Mouse (Mus musculus): ENCODE data around the gene Rgp1. TPM values are rescaled to one million over a fixed set of nuclear protein-coding genes. Genes with fewer than 3 reads are reported as not detected.
"Not testable (repeated sequence)": the region's sequence is repeated elsewhere in the genome, so short reads cannot be mapped to it uniquely, and the experiment has no call there.

The Rgp1 gene
- total RNA-seq, 2 experiments from 2014 or later: 44.8 to 50.1 TPM

DNA sequence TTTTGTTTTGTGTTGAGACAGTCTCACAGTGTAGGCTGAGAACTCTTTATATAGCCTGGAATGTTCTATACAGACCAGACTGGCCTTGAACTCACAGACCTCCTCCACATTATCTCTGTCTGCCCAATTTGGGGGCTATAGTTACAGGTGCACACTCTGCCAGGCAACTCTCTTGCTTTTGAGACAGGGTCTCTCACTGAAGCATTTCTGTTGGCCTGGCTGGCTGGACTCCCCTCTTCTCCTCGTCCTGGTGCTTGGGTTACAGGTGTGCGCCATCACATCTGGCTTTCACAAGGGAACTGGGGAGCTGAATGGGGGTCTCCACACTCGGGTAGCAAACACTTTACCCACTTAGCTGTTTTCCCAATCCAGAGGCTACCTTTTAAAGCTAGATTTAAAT is 13.4 kb downstream of the Rgp1 start:
- no peak for DNase-seq (ENCODE audit: low spot score in 2 of 2)

DNA sequence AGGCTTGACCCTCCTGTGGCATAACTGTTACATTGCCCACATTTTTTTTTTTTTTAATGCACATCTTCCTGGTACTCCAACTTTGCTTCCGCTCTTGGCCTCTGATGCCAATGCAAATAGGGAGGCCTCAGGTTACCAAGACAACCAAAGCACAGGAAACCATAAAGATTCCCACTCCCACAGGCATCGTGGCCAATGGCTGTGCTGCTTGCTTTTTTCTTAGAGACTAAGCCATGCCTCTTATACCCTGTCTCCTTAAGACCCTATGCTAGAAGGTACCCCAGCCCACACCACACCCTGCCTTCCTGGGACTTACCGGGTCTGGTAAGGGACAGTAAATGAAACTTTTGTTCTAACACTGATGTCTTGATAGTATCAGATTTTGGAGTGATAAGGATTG is 14.9 kb downstream of the Rgp1 start:
- DNase-seq (ENCODE audit: low spot score in 2 of 2): no peak

DNA sequence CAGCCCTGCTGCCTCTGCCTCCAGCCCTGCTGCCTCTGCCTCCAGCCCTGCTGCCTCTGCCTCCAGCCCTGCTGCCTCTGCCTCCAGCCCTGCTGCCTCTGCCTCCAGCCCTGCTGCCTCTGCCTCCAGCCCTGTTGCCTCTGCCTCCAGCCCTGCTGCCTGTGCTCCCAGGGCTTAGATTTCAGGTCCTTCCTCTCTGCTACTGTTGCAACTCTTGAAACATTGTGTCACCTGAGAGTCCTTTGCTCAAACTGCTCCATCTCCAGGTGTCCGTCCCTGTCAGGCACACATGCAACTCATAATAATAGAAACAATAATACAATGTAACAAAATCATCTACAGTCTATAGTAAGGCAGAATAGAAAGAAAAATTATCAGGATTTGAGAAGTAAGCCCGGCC is 18.1 kb downstream of the Rgp1 start:
- DNase-seq (ENCODE audit: low spot score in 2 of 2): not testable (repeated sequence)

DNA sequence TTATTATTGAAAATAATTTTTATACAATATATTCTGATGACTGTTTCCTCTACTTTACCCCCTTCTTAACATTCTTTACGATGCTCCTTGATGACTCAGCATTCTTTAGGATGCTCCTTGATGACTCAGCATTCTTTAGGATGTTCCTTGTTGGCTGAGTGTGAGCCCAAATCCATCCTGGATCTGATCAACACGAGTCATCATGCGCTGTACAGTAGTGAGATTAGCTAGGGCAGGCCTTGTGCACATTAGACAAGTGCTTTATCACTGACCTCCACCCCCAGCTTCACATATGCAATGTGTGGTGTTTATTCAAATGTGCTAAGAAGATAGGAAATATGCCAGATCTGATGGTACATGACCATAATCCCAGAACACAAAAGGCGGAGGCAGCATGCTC is 19.7 kb downstream of the Rgp1 start:
- no peak for DNase-seq (ENCODE audit: low spot score in 2 of 2)

DNA sequence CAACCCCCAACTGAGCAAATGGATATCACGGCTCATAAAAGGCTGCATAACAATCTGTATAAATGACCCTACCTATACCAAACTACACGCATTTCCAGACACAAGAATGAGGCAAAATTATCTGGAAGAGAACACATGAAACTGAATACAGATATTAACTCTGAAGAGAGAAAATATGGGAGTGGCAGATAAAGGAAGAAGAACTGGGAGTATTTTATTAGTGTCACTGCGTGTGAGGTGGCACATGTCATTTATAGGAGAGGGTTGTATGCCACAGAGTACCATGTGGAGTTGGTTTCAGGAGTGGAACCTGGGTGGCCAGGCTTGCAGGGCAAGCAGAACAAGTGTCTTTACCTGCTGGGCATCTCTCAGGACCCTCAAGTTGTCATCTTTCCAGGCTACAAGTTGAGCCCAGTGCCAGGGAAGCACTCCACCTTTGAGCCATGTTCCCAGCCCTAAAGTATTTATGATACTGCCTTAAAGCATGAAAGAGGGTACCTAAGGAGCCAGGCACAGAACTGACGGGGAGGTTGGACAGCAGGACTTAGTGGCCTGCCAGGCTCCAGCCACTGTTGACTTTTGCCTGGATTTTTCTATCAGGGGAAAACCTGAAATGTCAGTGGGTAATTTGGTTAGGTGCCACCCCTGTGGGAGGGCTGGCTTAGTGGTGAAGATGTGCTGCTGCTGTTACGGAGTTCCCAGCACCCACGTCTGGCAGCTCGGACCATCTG is 20.3 kb downstream of the Rgp1 start:
- no peak for DNase-seq (ENCODE audit: low spot score in 2 of 2)

DNA sequence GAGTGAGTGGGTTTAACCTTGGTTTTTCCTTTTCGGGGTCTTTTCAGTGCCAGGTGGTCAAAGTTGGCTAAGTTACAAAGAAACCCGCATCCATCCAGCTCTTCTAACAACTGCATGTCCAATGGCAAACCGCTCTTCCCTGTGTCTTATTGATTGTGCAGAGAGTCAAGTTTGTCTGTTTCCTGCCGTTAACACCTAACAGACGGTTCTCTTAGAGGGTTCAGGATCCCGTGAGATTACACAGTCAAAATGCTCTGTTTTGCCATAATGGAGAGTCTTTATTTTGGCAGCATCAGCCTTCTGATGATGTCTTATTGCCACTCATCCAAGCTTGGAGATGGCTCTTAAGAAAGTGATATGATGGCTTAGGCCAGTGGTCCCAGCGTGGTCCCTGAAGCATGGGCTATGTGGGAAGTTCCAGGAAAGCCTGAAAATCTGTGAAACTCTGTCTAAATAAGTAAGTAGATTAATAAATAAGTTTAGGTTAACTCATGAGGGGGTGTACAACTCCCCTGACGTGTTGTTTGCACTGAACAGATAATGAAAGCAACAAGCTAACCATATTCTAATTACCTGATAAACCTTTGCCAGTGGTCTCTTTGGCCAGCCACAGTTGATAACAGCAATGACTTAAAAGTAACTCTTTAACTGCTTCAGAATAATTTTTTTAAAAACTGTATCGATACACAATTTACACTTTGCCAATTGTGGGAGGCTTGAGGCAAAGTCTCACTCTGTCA is 21.9 kb downstream of the Rgp1 start:
- DNase-seq (ENCODE audit: low spot score in 2 of 2): no peak

DNA sequence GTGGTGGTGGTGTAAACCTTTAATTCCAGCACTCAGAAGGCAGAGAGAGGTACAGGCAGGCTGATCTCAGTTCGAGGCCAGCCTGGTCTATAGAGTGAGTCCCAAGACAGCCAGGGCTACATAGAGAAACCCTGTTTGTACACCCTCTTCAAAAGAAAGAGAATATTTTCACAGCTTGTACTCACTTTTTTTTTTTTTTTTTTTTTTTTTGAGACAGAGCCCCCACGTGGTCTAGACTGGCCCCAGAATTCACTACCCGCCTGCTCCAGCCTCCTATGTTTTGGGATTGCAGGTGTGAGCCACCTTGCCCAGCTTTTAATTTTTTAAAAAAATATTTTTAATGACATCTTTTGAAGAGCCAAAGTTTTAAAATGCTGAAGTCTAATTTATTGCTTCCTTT is 25.6 kb downstream of the Rgp1 start:
- no peak for DNase-seq (ENCODE audit: low spot score in 2 of 2)

DNA sequence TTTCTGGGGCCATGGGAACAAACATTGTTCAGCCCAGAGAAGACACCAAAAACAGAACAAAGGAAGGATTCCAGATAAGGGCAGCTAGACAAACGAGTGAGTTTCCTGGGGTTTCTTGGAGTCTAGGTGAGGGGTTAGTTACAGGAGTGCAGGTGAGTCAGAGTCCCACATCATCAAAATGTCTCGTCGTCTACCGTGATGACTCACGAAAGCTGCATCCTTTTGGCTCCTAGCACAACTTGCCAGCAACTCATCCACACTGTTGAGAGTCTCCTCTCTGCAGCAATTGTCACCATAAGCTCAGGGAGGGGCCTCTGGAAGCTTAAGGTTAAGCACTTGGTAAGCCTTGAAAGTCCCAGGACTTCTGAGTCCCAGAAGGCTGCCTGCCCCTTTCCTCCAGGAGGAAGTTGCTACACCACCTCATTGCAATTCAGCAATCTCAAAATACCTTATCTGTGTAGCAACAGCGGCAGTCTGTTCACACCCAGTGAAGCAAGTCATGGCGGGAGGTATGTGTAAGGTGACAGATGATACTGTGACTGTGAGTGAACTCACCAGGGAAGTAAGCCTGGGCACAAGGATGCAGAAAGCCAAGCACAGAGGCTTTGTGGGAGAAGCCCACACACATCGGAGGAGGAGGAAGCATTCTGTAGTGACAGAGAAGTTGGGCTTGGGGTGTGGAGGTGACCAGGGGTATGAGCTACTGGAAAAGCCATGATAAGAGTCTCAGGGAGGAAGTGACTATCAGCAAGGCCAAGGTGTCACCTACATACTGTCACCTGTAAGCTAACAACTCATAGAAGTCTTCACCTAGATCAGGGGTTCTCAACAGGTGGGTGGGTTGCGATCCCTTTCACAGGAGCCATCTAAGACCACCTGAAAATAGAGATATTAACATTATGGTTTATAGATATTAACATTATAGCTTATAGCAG is 26.5 kb downstream of the Rgp1 start:
- DNase-seq (ENCODE audit: low spot score in 2 of 2): no peak

DNA sequence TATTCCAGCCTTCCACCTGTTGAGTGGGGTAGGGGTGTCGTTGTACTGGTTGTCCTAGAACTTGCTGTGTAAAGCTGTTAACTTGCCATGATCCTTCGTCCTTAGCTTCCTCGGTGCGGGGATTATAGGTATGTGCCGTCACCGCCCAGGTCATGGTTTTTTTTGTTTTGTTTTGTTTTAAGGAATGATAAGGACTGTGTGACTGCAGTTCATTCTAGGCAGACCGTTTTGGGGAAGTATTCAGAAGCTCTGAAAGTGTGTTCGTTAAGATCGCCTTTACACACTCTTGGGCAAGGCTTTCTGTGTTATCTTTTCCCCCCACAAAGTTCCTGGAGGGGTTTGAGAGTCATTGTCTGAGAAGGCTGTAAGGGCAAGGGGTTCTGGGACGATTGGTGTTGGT is 34.0 kb downstream of the Rgp1 start:
- DNase-seq (ENCODE audit: low spot score in 2 of 2): no peak

DNA sequence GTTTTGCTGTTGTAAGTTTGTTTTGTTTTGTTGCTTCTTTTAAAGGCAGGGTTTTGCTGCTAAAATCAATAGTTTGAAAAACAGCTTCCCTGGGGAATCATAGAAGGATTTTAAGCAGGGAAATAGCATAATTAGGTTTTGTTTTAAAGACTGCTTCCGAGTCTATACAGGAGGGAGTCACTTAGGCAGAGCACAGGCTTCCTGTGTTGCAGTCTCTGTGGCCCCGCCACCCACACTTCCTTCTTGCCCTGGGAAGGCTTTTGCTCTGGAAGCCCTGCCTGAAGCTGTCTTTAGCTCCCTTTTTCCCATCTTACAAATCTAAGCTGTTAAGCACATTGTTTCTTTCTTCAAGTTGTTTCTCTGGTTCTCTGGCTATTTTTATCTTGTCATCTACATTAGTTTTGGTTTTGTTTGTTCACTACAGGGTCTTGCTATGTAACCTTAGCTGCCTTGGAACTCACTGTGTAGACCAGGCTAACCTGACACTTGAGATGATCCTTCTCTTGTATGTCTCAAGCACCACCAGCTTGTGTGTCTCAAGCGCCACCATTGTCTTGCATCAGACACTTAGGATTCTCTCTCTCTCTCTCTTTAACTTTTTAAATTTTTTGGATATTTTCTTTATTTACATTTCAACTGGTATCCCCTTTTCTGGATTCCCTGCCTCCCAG is 34.7 kb downstream of the Rgp1 start:
- DNase-seq (ENCODE audit: low spot score in 2 of 2): no peak

DNA sequence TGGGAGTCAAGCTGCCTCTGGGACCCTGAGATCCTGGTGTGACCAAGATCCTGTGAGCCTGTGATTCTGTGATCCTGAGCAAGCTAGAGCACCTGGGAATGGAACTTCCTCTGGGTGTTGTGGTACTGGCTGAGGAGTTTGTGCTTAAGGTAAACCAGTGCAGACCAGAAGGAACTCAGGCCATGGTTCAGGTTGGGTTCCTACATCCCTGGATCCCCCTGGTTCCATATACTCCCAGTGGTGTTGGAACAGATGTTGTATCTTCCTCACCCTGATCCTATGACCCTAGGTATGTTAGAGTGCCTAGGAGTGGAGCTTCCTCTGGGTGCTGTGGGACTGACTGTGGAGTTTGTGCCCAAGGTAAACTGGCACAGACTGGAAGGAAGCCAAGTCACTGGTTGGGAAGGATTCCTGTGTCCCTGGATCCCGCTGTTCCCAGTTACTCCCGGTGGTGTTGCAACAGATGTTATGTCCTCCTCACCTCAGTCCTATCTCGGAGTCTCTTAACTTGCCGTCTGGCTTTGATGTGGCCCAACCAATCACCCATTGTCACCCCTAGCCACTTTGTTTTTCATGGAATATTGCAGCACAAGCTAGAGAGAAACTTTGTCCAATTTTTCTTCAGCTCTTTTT is 41.7 kb downstream of the Rgp1 start:
- no peak for DNase-seq (ENCODE audit: low spot score in 2 of 2)

DNA sequence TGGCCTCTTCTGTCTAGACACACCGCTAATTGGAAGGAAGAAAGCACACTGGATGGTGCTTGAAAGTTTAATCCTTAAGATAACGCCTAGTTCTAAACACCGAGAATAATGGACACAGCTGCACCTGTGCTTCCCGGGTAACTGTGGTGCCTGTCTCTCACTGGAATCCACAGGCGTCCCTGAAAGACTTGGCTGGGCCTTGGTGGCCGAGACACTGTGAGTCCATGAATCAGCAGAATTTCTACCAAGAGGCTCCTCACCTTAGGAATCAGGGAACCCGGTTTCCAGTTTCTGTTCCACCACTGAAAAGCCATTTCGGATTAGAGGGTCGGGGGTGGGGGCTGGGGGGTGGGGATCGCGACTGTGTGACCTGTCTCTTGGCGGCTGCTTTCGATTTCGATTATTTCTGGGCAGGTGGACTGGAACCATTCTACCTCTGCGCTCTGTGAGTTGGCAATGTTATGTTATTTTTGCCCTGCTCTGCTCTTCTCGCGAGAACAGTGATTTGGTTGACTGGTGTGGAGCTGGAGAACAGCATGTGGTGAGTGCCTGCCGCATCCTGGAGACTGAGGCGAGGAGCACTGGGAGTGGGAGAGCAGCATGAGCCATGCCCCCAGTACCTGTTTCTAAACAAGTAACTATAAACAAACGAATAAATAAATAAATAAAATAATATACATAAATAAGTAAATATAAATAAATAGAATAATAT is 50.7 kb downstream of the Rgp1 start:
- DNase-seq (ENCODE audit: low spot score in 2 of 2): no peak

DNA sequence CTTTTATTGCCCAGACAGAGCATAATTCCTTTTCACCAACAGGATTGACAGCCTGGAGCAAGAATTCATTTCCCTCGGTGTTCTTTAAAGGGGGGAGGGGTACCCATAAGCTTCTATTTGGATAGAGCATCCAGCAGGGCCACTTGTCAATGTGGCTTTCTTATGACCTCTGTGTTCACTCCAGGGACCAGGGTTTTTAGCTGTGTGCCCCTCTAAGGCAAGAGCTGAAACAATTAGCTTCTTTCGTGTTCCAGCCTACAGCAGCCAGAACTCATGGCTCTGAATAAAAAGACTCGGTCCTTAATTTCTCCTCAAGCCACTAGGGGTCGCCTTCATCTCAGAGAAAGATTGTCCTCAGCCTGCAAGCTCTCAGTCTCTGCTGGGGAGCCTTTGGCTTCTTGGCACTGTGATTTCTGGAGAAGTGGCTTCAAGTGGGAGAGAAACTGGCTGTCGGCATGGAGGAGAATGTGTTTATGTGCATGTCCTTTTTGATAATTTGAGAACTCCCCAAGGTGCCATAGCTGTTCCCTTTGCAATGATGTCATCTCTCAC is 51.6 kb downstream of the Rgp1 start:
- peak; percentile 86 to 87 for DNase-seq (ENCODE audit: low spot score in 2 of 2)

DNA sequence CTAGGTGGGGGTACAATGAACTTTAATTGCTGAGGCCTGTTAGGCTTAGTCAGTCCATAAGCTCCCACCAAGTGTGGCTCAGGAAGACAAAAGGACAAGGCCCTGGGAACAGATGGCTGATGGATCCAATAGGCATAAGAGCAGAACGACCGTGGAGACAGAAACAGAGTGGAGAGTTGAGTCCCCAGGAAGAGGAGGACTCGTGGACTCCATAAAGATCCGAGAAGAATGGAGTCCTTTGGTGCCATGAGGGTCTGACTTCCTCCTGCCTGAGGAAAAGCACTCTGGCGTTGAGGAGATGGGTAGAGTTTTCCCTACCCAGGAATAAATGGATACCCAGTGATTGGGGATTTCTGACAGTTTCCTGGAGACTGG is 52.1 kb downstream of the Rgp1 start:
- DNase-seq (ENCODE audit: low spot score in 2 of 2): no peak

DNA sequence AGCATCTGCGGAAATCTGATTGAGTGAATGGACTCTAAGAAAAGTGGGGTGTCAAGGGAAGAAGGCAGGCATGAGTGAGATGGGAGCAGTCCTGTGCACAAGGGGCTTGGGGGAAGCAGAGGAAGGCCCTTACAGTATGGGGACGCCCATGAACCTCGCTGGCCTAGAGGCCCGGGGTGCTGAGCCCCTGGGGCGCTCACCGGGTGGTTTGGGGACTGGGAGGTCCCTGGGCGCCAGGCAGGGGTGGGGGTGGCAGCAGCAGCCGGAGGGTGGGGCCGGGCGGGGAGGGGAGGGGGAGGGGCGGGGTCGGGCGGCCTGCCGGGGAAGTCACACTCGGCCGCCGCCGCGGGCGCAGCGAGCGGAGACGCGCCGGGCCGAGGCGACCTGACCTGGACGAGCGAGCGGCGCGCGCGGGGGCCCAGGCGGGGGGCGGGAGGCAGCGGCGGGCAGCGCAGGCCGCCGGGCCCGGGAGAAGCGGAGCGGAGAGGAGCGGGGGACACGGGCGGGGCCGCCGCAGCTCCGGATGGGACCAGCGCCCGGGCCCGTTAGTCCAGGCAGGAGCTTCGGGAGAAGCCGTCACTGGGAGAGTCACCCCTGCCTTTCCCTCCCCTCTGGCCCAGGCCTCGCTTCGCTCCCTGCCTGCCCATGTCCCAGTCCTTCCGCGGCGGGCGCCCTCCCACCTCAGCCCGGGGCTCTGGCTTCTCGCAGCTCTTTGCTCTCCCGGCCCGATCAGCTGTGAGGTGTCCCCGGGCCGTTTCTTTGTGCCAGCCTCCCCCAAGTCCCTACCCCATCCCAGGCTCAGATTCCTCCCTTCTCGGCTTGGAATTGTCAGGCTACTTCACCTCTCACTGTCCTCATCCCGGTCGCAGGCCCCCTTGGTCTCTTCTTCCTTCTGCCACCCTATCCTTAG is 52.8 kb downstream of the Rgp1 start, which contains the start of gene Npr2:
Gene Npr2, plus strand, starts transcription at position 890 of the 910 bp plus-strand sequence.
- DNase-seq (ENCODE audit: low spot score in 2 of 2): peak; percentile 31 to 36

DNA sequence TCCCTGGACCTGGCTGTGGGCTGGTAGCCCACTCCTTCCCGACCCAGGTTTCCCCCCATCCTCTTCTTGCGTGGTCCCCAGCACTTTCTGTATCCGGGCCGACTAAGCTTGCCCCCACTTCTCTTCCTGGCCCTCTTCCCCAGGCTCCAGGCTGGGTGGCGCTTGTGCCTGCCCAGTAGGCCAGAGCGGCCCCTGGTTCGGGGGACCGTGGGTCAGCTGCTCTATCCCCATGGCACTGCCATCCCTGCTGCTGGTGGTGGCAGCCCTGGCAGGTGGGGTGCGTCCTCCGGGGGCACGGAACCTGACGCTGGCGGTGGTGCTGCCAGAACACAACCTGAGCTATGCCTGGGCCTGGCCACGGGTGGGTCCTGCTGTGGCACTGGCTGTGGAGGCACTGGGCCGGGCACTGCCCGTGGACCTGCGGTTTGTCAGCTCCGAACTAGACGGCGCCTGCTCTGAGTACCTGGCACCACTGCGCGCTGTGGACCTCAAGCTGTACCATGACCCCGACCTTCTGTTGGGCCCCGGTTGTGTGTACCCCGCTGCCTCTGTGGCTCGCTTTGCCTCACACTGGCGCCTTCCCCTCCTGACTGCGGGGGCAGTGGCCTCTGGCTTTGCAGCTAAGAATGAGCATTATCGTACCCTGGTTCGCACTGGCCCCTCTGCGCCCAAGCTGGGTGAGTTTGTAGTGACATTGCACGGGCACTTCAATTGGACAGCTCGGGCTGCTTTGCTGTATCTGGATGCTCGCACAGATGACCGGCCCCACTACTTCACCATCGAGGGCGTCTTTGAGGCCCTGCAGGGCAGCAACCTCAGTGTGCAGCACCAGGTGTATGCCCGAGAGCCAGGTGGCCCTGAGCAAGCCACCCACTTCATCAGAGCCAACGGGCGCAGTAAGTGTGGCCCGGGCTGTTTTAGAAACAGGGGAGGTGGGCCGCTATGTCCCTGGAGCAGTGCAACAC is 53.7 kb downstream of the Rgp1 start:
- DNase-seq (ENCODE audit: low spot score in 2 of 2): peak in 1 of 2 experiments; percentile 15

DNA sequence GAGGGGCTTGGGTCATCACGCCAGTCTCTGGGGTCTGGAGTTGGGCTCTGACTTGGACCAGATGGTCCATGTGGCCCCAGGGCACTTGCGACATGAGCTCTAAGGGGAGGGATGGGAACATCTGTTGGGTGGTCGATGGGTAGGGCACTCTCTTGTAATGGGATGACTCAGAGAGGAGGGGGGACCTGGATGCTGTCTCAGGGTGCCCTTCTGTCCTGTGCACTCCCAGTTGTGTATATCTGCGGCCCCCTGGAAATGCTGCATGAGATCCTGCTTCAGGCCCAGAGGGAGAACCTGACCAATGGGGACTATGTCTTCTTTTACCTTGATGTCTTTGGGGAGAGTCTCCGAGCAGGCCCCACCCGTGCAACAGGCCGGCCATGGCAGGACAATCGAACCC is 54.8 kb downstream of the Rgp1 start:
- no peak for DNase-seq (ENCODE audit: low spot score in 2 of 2)
